Mouse (Mus musculus) gastrocnemius, postnatal 14 days (tissue): Measurements from ENCODE around the gene Rsph14. TPM values are rescaled to one million over a fixed set of nuclear protein-coding genes. Genes with fewer than 3 reads are reported as not detected.
A peak's percentile ranks its signal among the peaks of the same experiment; 100 is the strongest.

ENCODE experiments used
- DNase-seq: peaks from one replicate; pipeline ENCODE4 v3.0.0; 2021; ENCODE audit warnings: mixed read lengths
- intact Hi-C: fragments of 180-260 bp; cut with DNase I; formaldehyde crosslinking; loops from one replicate; pipeline ENCODE4 v1.15.1; 2025; ENCODE audit warnings: low total_unique reads
- total RNA-seq, 2 experiments: library from RNA; stranded (reverse); gene quantifications; 2 replicates each; pipeline ENCODE4 v1.2.3; 2021

Gene Rsph14
- total RNA-seq, 2 experiments from 2014 or later, result not detected

DNA sequence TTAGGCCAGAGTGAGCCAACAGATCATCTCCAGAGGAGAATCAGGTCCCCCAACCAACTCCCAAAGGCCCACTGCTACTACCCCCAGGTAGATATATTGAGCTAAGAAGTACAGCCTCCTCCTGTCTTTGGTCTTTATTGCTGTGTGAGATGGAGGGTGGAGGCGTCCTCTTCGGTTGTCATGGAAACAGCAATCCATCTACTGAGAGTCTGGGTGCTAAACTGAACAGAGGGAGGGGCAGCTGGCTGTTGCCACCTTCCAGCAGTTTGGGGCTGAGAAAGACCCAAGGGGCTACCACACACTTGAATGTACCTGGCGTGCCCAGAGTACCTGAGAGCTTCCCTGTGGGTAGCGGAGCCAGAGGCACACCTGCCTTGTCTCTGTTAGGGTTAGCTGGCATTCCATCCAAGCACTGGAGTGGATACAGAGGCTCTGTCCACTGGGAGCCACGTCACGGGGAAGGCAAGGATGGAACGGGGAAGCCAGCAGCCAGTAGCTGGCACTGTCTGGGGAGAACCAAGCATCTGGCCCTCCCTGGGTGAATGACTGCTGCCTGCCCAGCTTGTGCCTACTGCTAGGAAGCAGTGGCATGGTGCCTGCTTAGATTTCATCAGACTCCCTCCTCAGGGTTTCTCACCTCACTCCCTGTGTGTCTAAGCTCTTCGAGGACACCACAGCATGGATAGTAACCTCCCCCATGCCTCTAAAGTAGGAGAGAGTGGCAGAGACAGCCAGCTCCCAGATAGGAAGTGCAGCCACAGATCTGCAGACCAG lies 25.3 kb downstream of the Rsph14 start:
- intact Hi-C loops, result no loop called here
- DNase-seq, result no peak

DNA sequence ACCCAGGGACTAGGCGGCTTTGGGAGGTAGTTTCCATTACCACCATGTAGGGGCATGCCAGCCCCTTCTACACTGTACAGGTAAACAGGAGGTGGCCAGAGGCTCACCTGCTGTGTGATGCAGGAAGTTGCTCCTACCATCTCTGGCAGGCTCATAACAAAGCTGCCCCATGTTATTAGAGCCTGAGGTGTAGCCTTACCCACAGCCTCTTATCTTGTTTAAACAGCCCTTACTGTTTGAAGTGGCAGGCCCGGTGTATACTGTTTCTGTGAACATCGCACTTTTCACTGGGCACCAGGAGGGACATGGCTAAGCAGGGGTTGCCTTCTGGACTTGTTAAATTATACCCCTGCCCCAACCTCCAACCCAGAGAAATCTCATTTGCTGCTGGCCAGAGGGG lies 28.3 kb downstream of the Rsph14 start:
- DNase-seq, result no peak
- intact Hi-C loops, result no loop called here

- intact Hi-C loops, result no loop called here
- no peak for DNase-seq
These were observed 31.0 kb downstream of the Rsph14 start for GRCm38 (mm10) chr10:75001391-75001790.

DNA sequence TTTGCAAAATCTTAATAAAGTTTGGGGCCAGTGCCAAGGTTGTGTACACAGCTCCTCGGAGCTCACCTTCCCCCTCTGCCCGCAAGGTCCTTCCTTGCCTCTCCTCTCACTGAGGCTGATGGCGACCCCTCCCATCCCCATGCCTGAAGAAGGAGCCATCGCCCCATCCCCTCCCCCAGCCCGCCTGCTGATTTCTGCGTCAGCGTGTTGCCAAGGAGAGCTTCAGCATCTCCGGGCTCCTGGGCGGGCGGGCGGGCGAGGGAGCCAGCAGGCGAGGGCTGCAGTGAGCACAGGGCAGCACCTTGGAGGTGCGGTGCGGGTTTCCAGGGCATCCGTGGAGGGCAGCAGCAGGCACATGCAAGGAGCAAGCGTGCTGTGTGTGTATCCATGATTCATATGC lies 37.0 kb downstream of the Rsph14 start:
- intact Hi-C loops, result no loop called here
- no peak for DNase-seq

GRCm38 (mm10) chr10:74994863-74995262 lies 37.5 kb downstream of the Rsph14 start:
- intact Hi-C loops, result no loop called here
- no peak for DNase-seq

GRCm38 (mm10) chr10:74990584-74991322 lies 41.6 kb downstream of the Rsph14 start:
- intact Hi-C loops, result no loop called here
- DNase-seq, result no peak

GRCm38 (mm10) chr10:74989814-74990213 lies 42.6 kb downstream of the Rsph14 start:
- intact Hi-C loops, result no loop called here

DNA sequence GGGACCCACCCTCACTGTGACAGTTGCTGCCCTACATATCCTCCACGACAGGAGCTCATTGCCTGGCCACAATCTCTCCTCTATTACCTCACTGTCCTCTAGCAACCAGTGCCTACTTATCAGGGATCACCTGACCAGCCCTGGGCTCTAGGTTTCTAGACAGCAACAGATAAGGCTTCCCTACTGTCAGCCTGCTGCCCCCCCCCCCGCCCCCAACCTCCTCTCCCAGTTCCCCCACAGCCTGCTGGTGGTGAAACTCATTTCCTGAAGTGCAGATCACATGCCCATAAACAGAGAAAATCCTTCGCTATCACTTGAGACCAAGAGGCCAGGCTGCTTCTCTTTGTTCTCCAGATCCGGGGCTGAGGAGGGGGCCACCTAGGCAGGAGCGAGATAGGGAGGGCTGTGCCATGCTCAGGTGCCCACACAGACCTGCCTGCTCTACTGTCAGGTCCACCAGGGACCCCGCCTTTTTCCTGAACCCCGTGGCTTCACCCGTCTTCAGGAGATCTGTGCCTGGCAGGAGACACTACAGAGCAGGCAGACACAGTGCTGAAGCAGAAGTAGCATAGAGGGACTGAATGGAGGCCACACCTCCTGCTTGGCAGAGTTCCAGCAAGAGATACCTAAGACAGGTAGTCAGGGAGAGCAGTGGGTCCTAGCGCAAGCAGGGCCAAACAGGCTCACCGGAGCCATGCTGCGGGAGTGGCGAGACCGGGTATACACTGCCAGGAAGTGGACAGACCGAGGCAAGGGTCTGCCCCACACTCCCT lies 44.5 kb downstream of the Rsph14 start:
- no peak for DNase-seq
- intact Hi-C loops, result no loop called here

More at GRCm38 (mm10) chr10:74989814-74990213, 42.6 kb downstream of the Rsph14 start:
- DNase-seq, result no peak

GRCm38 (mm10) chr10:74983176-74983575 lies 49.2 kb downstream of the Rsph14 start:
- no peak for DNase-seq
- intact Hi-C loops, result no loop called here

DNA sequence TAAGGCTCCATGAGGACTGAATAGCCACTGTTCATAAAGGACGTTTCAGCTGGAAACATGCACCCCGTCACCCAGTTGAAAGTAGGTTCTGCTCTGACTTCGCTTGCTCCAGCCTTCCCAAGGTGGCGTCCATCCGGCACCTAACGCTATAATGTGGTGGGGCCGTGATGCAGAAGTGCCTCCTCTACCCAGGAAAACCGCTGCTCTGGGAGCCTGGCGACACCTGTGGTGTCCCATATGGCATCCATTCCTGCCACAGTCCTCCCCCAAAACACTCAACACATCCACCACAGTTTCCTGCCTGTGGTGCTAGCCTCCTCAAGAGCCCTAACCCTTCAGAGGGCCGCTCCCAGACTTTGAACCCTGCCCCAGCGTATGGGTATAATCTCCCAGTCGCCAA lies 51.2 kb downstream of the Rsph14 start:
- DNase-seq, result no peak
- intact Hi-C loops, result no loop called here

DNA sequence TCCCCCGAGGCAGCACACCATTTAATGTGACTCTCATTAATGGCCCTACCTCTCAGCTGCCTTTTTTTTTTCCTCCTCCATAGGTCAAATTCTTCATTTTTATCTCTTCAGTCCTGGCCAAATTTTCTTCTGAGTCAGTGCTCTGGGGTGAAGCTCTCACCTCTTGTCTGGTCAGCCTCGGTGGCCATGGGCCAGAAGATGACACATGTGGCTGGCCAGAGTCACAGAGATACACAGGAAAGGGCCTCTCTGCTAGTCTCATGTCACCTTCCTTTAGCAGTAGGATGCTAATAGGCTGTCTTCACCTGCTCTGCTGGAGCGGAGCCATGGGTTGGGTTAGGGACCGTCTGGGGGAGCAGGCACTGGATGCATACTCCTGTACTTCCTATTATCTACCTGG lies 54.3 kb downstream of the Rsph14 start:
- intact Hi-C loops, result loop anchor here (2.0 kb wide), 1 partner anchor 73 kb away; no protein-coding TSS in a partner anchor
- no peak for DNase-seq

DNA sequence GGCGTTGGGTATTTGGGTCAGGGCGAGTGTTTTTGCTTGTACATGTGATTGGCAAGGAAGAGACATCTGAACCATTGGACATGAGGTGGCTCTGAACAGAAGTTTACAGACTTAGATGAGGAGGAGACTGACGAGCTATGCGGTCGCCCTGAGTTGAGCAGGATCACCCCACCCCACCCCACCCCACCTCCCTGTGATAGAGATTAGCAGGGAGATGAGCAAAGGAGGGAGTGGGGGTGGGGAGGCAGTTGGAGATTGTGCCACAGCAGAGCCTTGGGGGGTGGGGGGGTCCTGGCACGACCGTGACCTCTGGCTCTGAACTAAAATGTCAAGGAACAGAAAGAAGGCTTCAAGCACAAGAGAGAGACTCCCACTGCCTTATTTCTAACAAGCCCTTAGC lies 56.0 kb downstream of the Rsph14 start:
- intact Hi-C loops, result no loop called here
- DNase-seq, result no peak

- intact Hi-C loops, result no loop called here
- no peak for DNase-seq
These were observed 56.8 kb downstream of the Rsph14 start for GRCm38 (mm10) chr10:74975626-74976025.

DNA sequence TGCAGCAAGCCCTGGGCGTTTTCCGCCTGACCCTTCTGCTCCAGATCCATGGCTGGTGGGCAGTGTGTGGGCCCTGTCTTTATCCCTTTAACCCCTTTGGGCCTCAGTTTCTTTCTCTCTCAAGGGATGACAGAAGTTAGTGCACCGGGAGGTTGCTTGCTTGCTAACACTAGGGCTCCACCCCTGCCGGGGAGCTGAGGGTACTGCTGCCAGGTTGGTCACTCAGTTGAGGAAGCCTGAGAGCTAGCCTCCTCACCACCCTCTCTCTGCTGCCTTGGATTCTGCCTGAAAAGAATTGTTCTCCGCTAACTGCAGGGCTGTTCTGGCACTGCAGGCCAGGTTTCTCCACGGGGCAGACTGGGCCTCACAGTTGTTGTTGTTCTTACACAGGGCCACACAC lies 59.4 kb downstream of the Rsph14 start:
- no peak for DNase-seq
- intact Hi-C loops, result no loop called here

DNA sequence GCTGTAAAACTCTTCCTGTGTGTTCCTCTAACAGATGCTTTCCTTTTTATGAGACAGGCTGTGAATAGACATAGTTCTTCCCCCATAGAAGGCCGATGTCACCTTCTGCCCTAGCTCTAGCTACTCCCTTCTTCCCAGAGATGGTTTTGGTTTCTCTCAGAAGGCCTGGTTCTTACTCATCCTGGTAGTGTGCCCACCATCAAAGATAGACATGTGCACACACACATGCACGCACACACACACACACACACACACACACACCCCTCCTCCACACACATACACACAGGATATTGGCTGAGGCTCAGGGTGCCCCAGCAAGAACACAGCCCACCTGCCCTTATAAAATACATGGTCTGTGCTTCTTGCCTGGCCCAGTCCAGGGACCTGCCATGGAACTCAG lies 63.1 kb downstream of the Rsph14 start:
- DNase-seq, result no peak
- intact Hi-C loops, result no loop called here

GRCm38 (mm10) chr10:74967651-74968267 lies 64.6 kb downstream of the Rsph14 start:
- intact Hi-C loops, result no loop called here
- DNase-seq, result no peak

GRCm38 (mm10) chr10:74966850-74967451 lies 65.4 kb downstream of the Rsph14 start, which contains the start of gene Gnaz:
Gnaz (plus strand) TSS chr10:74967177.
- intact Hi-C loops, result no loop called here

DNA sequence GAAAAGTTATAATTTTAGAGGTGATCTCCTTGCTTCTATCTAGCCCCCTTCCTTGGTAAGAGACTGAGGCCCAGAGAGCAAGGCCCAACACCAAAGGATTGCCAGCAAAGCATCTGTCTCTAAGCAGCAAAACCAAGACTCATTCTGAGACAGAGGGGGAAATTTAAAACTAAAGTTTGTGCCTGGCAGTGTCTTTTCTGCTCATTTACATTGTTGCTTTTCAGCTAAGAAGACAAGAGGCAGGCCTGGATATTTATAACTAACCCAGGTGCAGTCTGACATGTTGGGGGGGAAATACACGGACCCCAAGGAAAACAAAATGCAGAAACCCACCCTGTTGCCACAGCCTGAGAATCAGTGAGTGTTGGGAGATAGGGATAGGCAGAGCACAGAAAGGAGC lies 68.0 kb downstream of the Rsph14 start:
- intact Hi-C loops, result no loop called here
- DNase-seq, result no peak

More at GRCm38 (mm10) chr10:74966850-74967451, 65.4 kb downstream of the Rsph14 start, which contains the start of gene Gnaz:
- DNase-seq, result peak; percentile 94

- intact Hi-C loops, result no loop called here
- DNase-seq, result no peak
These were observed 79.4 kb downstream of the Rsph14 start for GRCm38 (mm10) chr10:74952830-74953443.
